Mouse (Mus musculus): ENCODE measurements at regions not wholly inside any gene's neighbourhood (a gene's known extent, or its start where the extent isn't known, plus 50 kb on each side); places are given as distances from the start of the nearest gene placed in this dataset.

- intact Hi-C loops (cut with DNase I) = no loop called here
- no peak for DNase-seq
These were observed 51.8 kb upstream of the Fam98a start for GRCm38 (mm10) chr17:75603417-75604086.

All from heart, postnatal 10 days (tissue).